19 mouse cellular contexts compared by ENCODE assay signal in genomic region chr2:28239616-28240015, GRCm38 (mm10). TPM values are rescaled to one million over a fixed set of nuclear protein-coding genes. Genes with fewer than 3 reads are reported as not detected.
A peak's percentile ranks its signal among the peaks of the same experiment; 100 is the strongest.
DNase-seq lines count a peak whose midpoint lies in the region; TF ChIP-seq lines count a peak whose summit lies in the region.
"Had no signal": no experiment of that assay in that cellular context is flagged by ENCODE, and none has a peak within 500 bp of the region (broad histone marks: within the 10 kb centered on the region; RNA-seq: fewer than 3 reads in every experiment).

No protein-coding gene starts in this region.

- DNase-seq in layer of hippocampus, adult 2 months (ENCODE audit: low spot score in 2 of 2) = peak in 1 of 2 experiments; percentile 39
- no peak for DNase-seq in layer of hippocampus, adult 8-10 months (ENCODE audit: low spot score in 2 of 2)
- no peak for DNase-seq in left cerebral cortex, adult 2 months (ENCODE audit: extremely low spot score in 1 of 2, low spot score in 2 of 2)
- DNase-seq in left cerebral cortex, adult 8-10 months (ENCODE audit: low spot score in 2 of 2) = no peak
- peak; percentile 35 for DNase-seq in right cerebral cortex, postnatal 25 days
- DNase-seq in right cerebral cortex, postnatal 14 days = no peak
- DNase-seq in kidney, postnatal 14 days = no peak
- DNase-seq: adrenal gland, adult 2 months; adrenal gland, postnatal 10 days; adrenal gland, postnatal 25 days; cerebellum, adult 11-12 months; cerebellum, adult 2 months; cerebellum, adult 9-10 months; cerebellum, postnatal 10 days; cerebellum, postnatal 25 days had no signal

- intact Hi-C loops in left cerebral cortex, adult 2 months (cut with DNase I) = no loop called here

- no peak overlapping the region for H3K4me3 ChIP-seq in layer of hippocampus, adult 2 months
- H3K4me3 ChIP-seq in left cerebral cortex, adult 2 months = no peak overlapping the region
- H3K4me3 ChIP-seq: embryonic facial prominence, embryonic 10.5 days; embryonic facial prominence, embryonic 12.5 days; forebrain, embryonic 13.5 days; forebrain, embryonic 15.5 days had no signal

- TF ChIP-seq CTCF in layer of hippocampus, adult 2 months (conservative IDR thresholded peaks at IDR 0.05) = no peak
- no peak for TF ChIP-seq CTCF in left cerebral cortex, adult 2 months (IDR thresholded peaks at IDR 0.05)

- peak overlapping the region; percentile 71 for H3K27ac ChIP-seq in layer of hippocampus, adult 2 months
- peak overlapping the region; percentile 69 for H3K27ac ChIP-seq in left cerebral cortex, adult 2 months
- H3K27ac ChIP-seq: embryonic facial prominence, embryonic 10.5 days; embryonic facial prominence, embryonic 12.5 days; forebrain, embryonic 13.5 days; forebrain, embryonic 15.5 days had no signal

RNA-seq across cellular contexts. Expression of gene Olfm1, which starts 46.8 kb away (rescaled TPM):
- 1,000 to 10,000 TPM; 1,799 to 1,811 TPM for total RNA-seq in layer of hippocampus, adult 2 months (2021)
- 1,000 to 10,000 TPM; 1,310 to 1,340 (median 1,317) TPM for total RNA-seq in layer of hippocampus, adult 8-10 months (2022)
- total RNA-seq in left cerebral cortex, adult 2 months (2021) = 1,000 to 10,000 TPM; 1,521 to 1,595 TPM
- 1,000 to 10,000 TPM; 1,109 to 1,183 (median 1,132) TPM for total RNA-seq in left cerebral cortex, adult 8-10 months (2022)
